Mouse (Mus musculus): Measurements from ENCODE around the gene Bbx.
A peak's percentile ranks its signal among the peaks of the same experiment; 100 is the strongest.

The Bbx gene

GRCm38 (mm10) chr16:50235231-50235630 is 197.0 kb downstream of the Bbx start:
- DNase-seq (ENCODE audit: low read depth, low spot score), result no peak

GRCm38 (mm10) chr16:50230624-50231023 is 201.6 kb downstream of the Bbx start:
- DNase-seq (ENCODE audit: low read depth, low spot score), result no peak

- DNase-seq (ENCODE audit: low read depth, low spot score), result no peak
These were observed 203.4 kb downstream of the Bbx start for GRCm38 (mm10) chr16:50228833-50229232.

GRCm38 (mm10) chr16:50226274-50226673 is 205.9 kb downstream of the Bbx start:
- DNase-seq (ENCODE audit: low read depth, low spot score), result no peak

GRCm38 (mm10) chr16:50224946-50225345 is 207.2 kb downstream of the Bbx start:
- no peak for DNase-seq (ENCODE audit: low read depth, low spot score)

GRCm38 (mm10) chr16:50220734-50221501 is 211.3 kb downstream of the Bbx start:
- DNase-seq (ENCODE audit: low read depth, low spot score), result no peak

GRCm38 (mm10) chr16:50217084-50217483 is 215.1 kb downstream of the Bbx start:
- no peak for DNase-seq (ENCODE audit: low read depth, low spot score)

GRCm38 (mm10) chr16:50211727-50212126 is 220.5 kb downstream of the Bbx start:
- DNase-seq (ENCODE audit: low read depth, low spot score), result no peak

- DNase-seq (ENCODE audit: low read depth, low spot score), result no peak
These were observed 221.0 kb downstream of the Bbx start for GRCm38 (mm10) chr16:50211231-50211630.

GRCm38 (mm10) chr16:50210742-50211141 is 221.4 kb downstream of the Bbx start:
- DNase-seq (ENCODE audit: low read depth, low spot score), result no peak

GRCm38 (mm10) chr16:50204944-50205343 is 227.2 kb downstream of the Bbx start:
- no peak for DNase-seq (ENCODE audit: low read depth, low spot score)

- peak; percentile 45 for DNase-seq (ENCODE audit: low read depth, low spot score)
These were observed 230.5 kb downstream of the Bbx start for GRCm38 (mm10) chr16:50201546-50202151.

- DNase-seq (ENCODE audit: low read depth, low spot score), result no peak
These were observed 232.0 kb downstream of the Bbx start for GRCm38 (mm10) chr16:50200214-50200613.

GRCm38 (mm10) chr16:50196118-50196517 is 236.1 kb downstream of the Bbx start:
- DNase-seq (ENCODE audit: low read depth, low spot score), result no peak

GRCm38 (mm10) chr16:50192626-50193025 is 239.6 kb downstream of the Bbx start:
- no peak for DNase-seq (ENCODE audit: low read depth, low spot score)

- DNase-seq (ENCODE audit: low read depth, low spot score), result no peak
These were observed 243.1 kb downstream of the Bbx start for GRCm38 (mm10) chr16:50189108-50189507.

- no peak for DNase-seq (ENCODE audit: low read depth, low spot score)
These were observed 245.6 kb downstream of the Bbx start for GRCm38 (mm10) chr16:50186604-50187003.

- peak; percentile 83 for DNase-seq (ENCODE audit: low read depth, low spot score)
These were observed 247.1 kb downstream of the Bbx start for GRCm38 (mm10) chr16:50185041-50185440.

- no peak for DNase-seq (ENCODE audit: low read depth, low spot score)
These were observed 249.2 kb downstream of the Bbx start for GRCm38 (mm10) chr16:50182988-50183387.

- peak; percentile 12 for DNase-seq (ENCODE audit: low read depth, low spot score)
These were observed 249.6 kb downstream of the Bbx start for GRCm38 (mm10) chr16:50182561-50182960.

GRCm38 (mm10) chr16:50172760-50173159 is 259.4 kb downstream of the Bbx start:
- no peak for DNase-seq (ENCODE audit: low read depth, low spot score)

GRCm38 (mm10) chr16:50170812-50171211 is 261.4 kb downstream of the Bbx start:
- DNase-seq (ENCODE audit: low read depth, low spot score), result no peak

GRCm38 (mm10) chr16:50167983-50168299 is 264.2 kb downstream of the Bbx start:
- no peak for DNase-seq (ENCODE audit: low read depth, low spot score)

All from ES-CJ7 (cell line).